In the genomic region with DNA sequence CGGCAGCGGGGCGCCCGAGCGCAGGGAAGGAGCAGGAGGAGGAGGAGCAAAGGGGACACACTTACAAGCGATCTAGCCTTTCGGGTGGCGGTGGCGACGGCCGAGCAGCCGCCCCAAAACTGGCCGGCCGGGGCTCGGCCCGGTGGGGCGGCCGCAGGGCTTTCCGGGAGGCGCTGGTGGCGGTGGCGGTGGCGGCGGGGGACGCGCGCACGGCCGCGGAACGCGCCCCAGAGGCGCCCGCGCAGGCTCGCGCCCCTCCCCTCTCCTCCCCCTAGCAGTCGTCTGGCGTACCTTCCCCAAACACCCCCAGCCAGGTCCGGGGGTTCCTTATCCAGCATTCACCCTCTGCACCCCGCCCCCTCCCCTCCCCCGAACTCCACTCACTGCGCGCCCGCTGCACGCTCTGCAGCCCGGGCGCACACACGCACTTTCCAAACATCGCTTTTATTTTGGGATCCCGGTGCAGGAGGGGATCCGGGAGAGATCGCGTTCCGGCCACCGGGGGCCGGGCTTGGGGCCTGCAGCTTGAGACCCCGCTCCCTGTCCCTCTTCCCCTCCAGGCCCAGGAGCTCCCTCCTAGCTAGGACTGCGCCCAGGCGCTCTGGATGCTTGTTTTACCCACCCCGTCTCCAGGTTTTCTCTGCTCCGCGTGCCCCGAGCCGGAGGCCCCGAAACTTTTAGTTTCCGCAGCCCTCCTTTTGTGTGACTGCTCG, we compare ENCODE assay signal across 8 mouse cellular contexts. TPM values are rescaled to one million over a fixed set of nuclear protein-coding genes. Genes with fewer than 3 reads are reported as not detected.
DNase-seq lines count a peak whose midpoint lies in the region; ATAC-seq lines count a peak whose summit lies in the region.

No protein-coding gene starts in this region.

- no peak for ATAC-seq in megakaryocyte, adult 5-6 weeks (ENCODE audit: poor library complexity, severe bottlenecking)
- peak; percentile 69 for ATAC-seq in embryonic facial prominence, embryonic 11.5 days (replicated peaks; ENCODE audit: insufficient number of reproducible peaks, low FRiP score, low TSS enrichment, low read depth)
- peak; percentile 25 for ATAC-seq in liver, embryonic 12.5 days
- ATAC-seq in neural tube, embryonic 12.5 days (ENCODE audit: low FRiP score, low read depth), result peak; percentile 66

- peaks cover 62% of the 10 kb centered on the region for H3K27me3 ChIP-seq in megakaryocyte, embryonic 14.5 days (replicated peaks)
- H3K27me3 ChIP-seq in embryonic facial prominence, embryonic 11.5 days (ENCODE audit: control insufficient read depth, insufficient read depth, low read length), result no peaks in the 10 kb centered on the region
- H3K27me3 ChIP-seq in liver, embryonic 12.5 days (replicated peaks), result peaks cover 55% of the 10 kb centered on the region
- 0 out of 2 replicates have a peak, but pooled peaks cover 2% of the 10 kb centered on the region for H3K27me3 ChIP-seq in neural tube, embryonic 12.5 days (replicated peaks)

- peak overlapping the region; percentile 100 for H3K27ac ChIP-seq in embryonic facial prominence, embryonic 11.5 days (replicated peaks; ENCODE audit: low read depth, low read length)
- H3K27ac ChIP-seq in liver, embryonic 12.5 days, result peak overlapping the region; percentile 81
- peak overlapping the region; percentile 99 for H3K27ac ChIP-seq in neural tube, embryonic 12.5 days

- peaks cover 46% of the 10 kb centered on the region for H3K4me1 ChIP-seq in megakaryocyte, embryonic 14.5 days
- no peaks in the 10 kb centered on the region for H3K4me1 ChIP-seq in embryonic facial prominence, embryonic 11.5 days (ENCODE audit: control insufficient read depth, insufficient read depth, low read length)
- peaks cover 36% of the 10 kb centered on the region for H3K4me1 ChIP-seq in liver, embryonic 12.5 days
- H3K4me1 ChIP-seq in neural tube, embryonic 12.5 days, result peaks cover 18% of the 10 kb centered on the region

- H3K4me2 ChIP-seq in embryonic facial prominence, embryonic 11.5 days (ENCODE audit: low read depth, low read length), result peak overlapping the region; percentile 49
- peak overlapping the region; percentile 92 for H3K4me2 ChIP-seq in liver, embryonic 12.5 days
- peak overlapping the region; percentile 76 for H3K4me2 ChIP-seq in neural tube, embryonic 12.5 days (replicated peaks)

- H3K36me3 ChIP-seq in megakaryocyte, embryonic 14.5 days (replicated peaks; ENCODE audit: low read length), result no peaks in the 10 kb centered on the region
- H3K36me3 ChIP-seq in embryonic facial prominence, embryonic 11.5 days (replicated peaks; ENCODE audit: control insufficient read depth, insufficient read depth, low read depth, low read length), result no peaks in the 10 kb centered on the region
- no peaks in the 10 kb centered on the region for H3K36me3 ChIP-seq in liver, embryonic 12.5 days
- H3K36me3 ChIP-seq in neural tube, embryonic 12.5 days, result no peaks in the 10 kb centered on the region

- H3K9ac ChIP-seq in embryonic facial prominence, embryonic 11.5 days (replicated peaks; ENCODE audit: low read length), result peak overlapping the region; percentile 99
- H3K9ac ChIP-seq in liver, embryonic 12.5 days, result peak overlapping the region; percentile 50
- peak overlapping the region; percentile 97 for H3K9ac ChIP-seq in neural tube, embryonic 12.5 days

- H3K4me3 ChIP-seq in megakaryocyte, embryonic 14.5 days (replicated peaks), result peak overlapping the region; percentile 96
- H3K4me3 ChIP-seq in embryonic facial prominence, embryonic 11.5 days (ENCODE audit: low read depth, low read length), result peak overlapping the region; percentile 98
- H3K4me3 ChIP-seq in liver, embryonic 12.5 days, result peak overlapping the region; percentile 71
- peak overlapping the region; percentile 90 for H3K4me3 ChIP-seq in neural tube, embryonic 12.5 days

- WGBS in embryonic facial prominence, embryonic 11.5 days, result under 1% methylated on average over 39 of the region's 68 CpGs
- WGBS in liver, embryonic 12.5 days (ENCODE audit: insufficient replicate concordance), result under 1% methylated on average over 64 of the region's 68 CpGs
- WGBS in neural tube, embryonic 12.5 days, result under 1% methylated on average over 62 of the region's 68 CpGs

- no peaks in the 10 kb centered on the region for H3K9me3 ChIP-seq in megakaryocyte, embryonic 14.5 days
- H3K9me3 ChIP-seq in embryonic facial prominence, embryonic 11.5 days (replicated peaks; ENCODE audit: control insufficient read depth, low read length), result no peaks in the 10 kb centered on the region
- H3K9me3 ChIP-seq in liver, embryonic 12.5 days (replicated peaks), result no peaks in the 10 kb centered on the region
- H3K9me3 ChIP-seq in neural tube, embryonic 12.5 days, result no peaks in the 10 kb centered on the region

- DNase-seq in embryonic facial prominence, embryonic 11.5 days (ENCODE audit: low spot score), result peak; percentile 87
- peak; percentile 70 for DNase-seq in heart, adult 9 months (ENCODE audit: low spot score in 2 of 2)
- peak; percentile 30 to 65 for DNase-seq in kidney, adult 8-10 months
- DNase-seq in thymus, postnatal 36 days, result peak; percentile 7 to 23

RNA-seq across cellular contexts. Expression of gene Adgrl2, which starts 0.4 kb away (rescaled TPM):
- polyA plus RNA-seq in megakaryocyte, embryonic 14.5 days (2012; ENCODE audit: insufficient read depth, low replicate concordance), result 5.4 and 12.3 TPM in 2 replicates
- total RNA-seq in megakaryocyte, adult 5-6 weeks (2015), result 1.7 and 4.0 TPM in 2 replicates
- total RNA-seq in megakaryocyte, adult 5-6 weeks (2017), result 1.9 and 2.2 TPM in 2 replicates
- 107 and 113 TPM in 2 replicates for polyA plus RNA-seq in embryonic facial prominence, embryonic 11.5 days (2014; fragmentation: Nextera tagmentation; extraction: Ambion mirVana)
- 11.5 and 13.3 TPM in 2 replicates for polyA plus RNA-seq in liver, embryonic 12.5 days (2016; fragmentation: Nextera tagmentation; extraction: Ambion mirVana)
- polyA plus RNA-seq in neural tube, embryonic 12.5 days (2016; fragmentation: Nextera tagmentation; extraction: Ambion mirVana), result 100 and 102 TPM in 2 replicates

Comparison
In these comparisons a context has a peak if more than half of its experiments do, and no peak if none do; other contexts are left out.
1. DNase-seq: peak in every context shown above with its lines; median percentile 87 in embryonic facial prominence, embryonic 11.5 days; 70 in heart, adult 9 months; 48 in kidney, adult 8-10 months; 15 in thymus, postnatal 36 days.